Mouse (Mus musculus) layer of hippocampus, postnatal 25 days (tissue): ENCODE data around the gene Lnpep. TPM values are rescaled to one million over a fixed set of nuclear protein-coding genes. Genes with fewer than 3 reads are reported as not detected.
A peak's percentile ranks its signal among the peaks of the same experiment; 100 is the strongest.
"Not testable (repeated sequence)": the region's sequence is repeated elsewhere in the genome, so short reads cannot be mapped to it uniquely, and the experiment has no call there.

Source experiments
- DNase-seq, 2 experiments: peaks; one replicate each; pipeline ENCODE4 v3.0.0; 2022; ENCODE audit warnings: mixed read lengths in 2 of 2, low spot score in 1 of 2; ENCODE audit errors: extremely low spot score in 1 of 2
- total RNA-seq, 2 experiments: library from RNA; stranded (reverse); gene quantifications; 2 replicates each; pipeline ENCODE4 v1.2.3; 2021

The Lnpep gene
- 100 to 1,000 TPM in 1 of 2 experiments, 10 to 100 TPM in 1; 89.5 to 101 TPM for total RNA-seq

- DNase-seq = peak; percentile 78 to 95
Observed at GRCm38 (mm10) chr17:17624957-17625586, at the start of gene Lnpep. TSS of gene Lnpep (minus strand) at chr17:17625050.

GRCm38 (mm10) chr17:17655829-17656176 lies 31.0 kb upstream of the Lnpep start:
- no peak for DNase-seq

DNA sequence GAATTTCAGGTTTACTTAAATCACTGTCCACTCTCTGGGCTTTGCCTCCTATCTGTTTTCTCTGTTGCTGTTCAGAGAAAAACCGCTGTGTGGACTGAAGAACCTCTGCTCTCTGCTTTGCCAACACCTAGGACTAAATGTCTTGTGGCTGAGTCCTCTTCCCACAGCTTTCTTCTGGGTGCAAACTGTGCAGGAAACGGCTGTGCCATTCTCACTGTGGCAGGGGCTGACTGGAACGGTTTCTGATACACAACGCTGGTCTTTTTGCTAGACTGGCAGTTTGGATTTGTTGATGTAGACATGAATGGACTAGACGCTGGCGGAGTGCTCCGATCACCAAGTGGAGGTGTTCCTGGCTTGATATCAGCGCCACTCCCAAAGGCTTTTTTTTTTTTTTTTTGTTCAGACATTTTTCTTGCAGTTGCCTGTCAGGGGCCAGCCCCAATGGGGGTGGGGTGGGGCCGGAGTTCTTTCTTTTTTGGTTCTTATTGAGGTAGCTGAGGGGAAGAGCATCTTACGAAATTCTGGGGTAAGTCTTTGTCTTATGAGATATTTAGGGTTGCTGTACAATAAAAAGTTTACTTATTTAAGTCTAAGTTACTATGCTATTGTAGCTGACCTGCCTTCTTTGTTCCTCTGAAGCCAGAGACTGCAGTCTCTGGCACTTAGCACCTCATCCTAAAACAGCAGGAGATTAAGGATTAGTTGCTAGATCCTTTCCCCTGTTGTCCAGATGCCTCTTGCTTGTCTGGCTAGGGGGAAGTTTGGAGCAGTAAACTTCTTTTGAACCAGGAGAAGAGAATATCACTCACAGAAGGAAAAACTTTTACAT lies 30.4 kb upstream of the Lnpep start:
- DNase-seq = no peak

DNA sequence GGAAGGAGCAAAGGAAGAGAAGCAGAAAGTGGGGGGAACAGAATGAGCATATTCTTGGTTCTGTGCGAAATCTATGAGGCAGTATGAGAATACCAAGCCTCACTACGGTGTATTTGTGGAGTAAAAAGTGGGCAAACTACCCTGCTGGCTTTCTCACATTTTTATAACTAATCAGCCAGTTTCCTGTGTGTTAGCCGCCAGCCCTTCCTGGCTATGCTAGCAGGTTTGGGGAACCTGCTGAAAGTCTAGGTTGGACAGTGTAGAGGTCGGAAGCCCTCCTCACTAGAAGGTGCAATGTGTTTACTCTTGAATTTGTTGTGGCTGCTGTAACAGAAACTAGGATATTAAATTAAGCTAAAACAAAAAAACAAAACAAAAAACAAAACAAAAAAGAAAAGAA lies 27.7 kb upstream of the Lnpep start:
- DNase-seq = no peak

GRCm38 (mm10) chr17:17645738-17646137 lies 20.9 kb upstream of the Lnpep start:
- DNase-seq = peak; percentile 17 to 57

GRCm38 (mm10) chr17:17637387-17637786 lies 12.5 kb upstream of the Lnpep start:
- DNase-seq = no peak

DNA sequence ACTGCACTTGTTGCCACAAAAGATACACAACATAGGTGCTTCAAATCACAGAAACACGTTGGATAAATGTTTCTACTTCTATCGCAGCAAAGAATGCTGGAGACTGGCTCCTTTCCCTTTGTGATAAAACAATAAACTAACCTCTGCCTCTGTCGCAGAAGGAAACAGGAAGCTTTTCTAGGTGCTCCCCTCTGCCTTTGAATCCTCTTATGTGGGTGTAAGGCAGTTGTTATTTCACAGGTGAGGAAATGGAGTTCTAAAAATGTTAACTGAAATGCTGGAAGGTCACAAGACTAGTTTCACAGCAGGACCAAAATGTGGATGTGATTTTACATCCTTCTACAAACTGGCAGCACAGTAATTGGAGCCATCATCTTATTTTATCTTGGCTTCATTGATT lies 11.3 kb upstream of the Lnpep start:
- DNase-seq = no peak

DNA sequence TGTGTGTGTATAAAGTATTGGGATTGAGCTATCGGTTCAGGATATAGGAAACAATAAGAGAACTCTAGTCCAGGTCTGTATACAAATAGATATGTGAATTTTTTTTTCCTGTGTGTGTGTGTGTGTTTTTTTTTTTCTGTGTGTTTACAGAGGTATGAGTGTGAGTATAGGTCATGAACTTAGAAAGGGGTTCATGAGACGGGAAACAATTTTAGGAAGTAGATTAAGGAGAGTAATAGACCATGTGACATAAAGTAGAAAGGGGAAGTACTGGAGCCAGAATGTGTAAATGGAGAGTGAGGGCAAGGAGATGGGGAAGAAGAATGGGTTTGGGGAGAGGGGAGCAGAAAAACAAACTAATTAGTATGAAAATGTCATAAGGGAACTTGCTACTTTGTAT lies 9.2 kb upstream of the Lnpep start:
- DNase-seq = no peak

DNA sequence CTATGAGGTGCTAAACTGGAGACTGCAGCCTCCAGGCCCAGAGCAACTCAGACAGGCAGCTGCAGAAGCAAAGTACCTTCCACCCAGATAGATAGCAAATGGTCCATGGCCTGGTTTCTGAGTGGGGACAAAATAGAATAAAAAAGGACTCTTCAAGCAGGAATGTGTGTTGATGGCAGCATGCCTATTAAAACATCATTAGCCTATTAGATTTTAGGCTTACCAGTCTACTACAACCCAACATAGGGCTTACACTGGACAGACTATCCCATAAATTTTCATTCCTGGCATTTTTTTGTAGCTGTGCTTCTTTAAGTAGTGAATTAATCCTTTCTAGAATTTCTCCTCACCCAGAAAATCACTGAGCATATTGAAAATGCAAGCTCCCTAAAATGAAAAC lies 7.1 kb upstream of the Lnpep start:
- no peak for DNase-seq

- DNase-seq = not testable (repeated sequence)
Observed at GRCm38 (mm10) chr17:17628237-17628879, 3.5 kb upstream of the Lnpep start.

DNA sequence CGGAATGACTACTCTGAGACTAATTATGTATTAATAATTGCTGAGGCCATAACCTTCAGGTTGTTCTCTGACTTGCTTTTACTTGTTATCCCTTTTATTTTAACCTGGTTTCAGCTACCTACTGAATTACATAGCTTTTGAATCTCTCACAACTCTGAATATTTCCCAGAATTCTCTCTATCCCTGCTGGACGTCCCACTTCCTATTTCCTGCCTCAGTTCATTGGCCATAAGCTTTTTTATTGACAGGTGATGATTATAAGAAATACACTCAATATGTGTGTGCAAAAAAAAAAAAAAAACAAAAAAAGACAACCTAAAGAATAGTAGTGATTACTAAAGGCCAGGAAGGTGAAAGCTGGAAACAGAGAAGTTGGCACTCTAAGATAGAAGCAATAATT lies 2.7 kb upstream of the Lnpep start:
- DNase-seq = no peak

DNA sequence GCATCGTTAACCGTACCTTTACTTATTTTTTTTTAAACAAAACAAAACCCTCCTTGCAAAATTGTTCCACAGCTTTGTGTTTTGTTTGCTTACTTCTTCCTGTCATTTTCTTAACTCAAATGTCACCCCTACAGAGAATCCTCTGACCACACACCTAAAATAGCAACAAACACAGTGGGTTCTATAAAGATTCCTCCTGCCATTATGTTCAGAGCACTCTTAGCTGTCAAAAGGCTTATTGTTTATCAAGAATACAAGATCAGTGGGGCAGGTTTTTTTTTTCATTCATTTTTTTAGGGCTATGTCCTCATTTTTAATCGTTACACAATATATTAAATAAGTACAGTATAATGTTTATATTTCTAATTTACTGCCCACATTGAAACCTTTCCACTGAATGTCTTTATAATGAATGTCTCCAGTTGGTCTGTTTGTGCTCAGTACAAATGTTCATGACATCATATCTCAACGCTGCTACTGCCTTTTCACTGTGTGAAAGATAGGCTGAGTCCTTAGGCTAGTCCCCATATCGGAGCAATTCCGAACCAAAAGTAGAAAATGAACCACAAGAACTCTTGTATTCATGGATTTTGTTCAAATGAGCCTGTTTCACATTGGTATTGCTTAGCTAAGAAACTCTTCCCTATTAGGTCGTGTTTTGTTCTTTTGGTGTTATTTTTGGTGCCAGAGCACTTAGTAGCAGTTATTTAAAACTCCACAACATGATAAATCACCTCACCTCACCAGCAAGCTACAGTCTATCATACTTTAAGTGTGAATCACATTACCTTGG lies 1.2 kb upstream of the Lnpep start:
- no peak for DNase-seq

GRCm38 (mm10) chr17:17624421-17624956 lies 361 bp downstream of the Lnpep start:
- peak; percentile 74 to 89 for DNase-seq

GRCm38 (mm10) chr17:17623890-17624420 lies 895 bp downstream of the Lnpep start:
- DNase-seq = peak in 1 of 2 experiments; percentile 31

- no peak for DNase-seq
Observed at GRCm38 (mm10) chr17:17623221-17623889, 1.5 kb downstream of the Lnpep start.

- DNase-seq = no peak
Observed at GRCm38 (mm10) chr17:17622576-17622975, 2.3 kb downstream of the Lnpep start.

GRCm38 (mm10) chr17:17621586-17621985 lies 3.3 kb downstream of the Lnpep start:
- DNase-seq = no peak

DNA sequence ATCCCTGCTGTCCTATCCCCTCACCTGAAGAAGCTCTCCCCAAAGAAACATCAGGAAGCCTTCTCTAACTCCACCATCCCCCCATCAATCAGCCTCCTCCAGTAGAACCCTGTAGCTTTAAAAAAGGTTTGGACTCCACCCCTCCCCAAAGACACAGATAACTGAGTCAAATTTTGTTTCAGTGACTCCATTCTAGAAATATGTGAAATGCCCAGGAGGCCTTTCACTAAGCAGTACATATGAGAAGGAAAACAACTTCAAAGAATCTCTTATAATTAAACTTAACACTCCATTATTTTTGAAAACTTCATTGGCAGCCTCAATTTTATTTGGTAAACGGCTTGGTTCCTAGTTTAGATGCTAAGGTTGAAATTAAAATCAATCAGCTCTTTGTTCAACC lies 6.4 kb downstream of the Lnpep start:
- DNase-seq = no peak

- DNase-seq = no peak
Observed at GRCm38 (mm10) chr17:17617440-17618204, 7.2 kb downstream of the Lnpep start.
